Mouse (Mus musculus) embryonic fibroblast, embryonic 13.5 days (primary cell): ENCODE data around the gene Marc1.

Experiments used
- CTCF ChIP-seq: IDR thresholded peaks from 2 replicates; pipeline ENCODE4 v1.5.1; 2011; ENCODE audit warnings: mild to moderate bottlenecking, control low read depth, low read length, moderate library complexity, borderline replicate concordance; ENCODE audit not compliant: insufficient read depth
- POLR2A ChIP-seq: IDR thresholded peaks from 2 replicates; pipeline ENCODE4 v1.6.1; 2011; ENCODE audit warnings: low read depth, mild to moderate bottlenecking, control low read depth, low read length, moderate library complexity

- no peak for TF ChIP-seq POLR2A
- TF ChIP-seq CTCF = no peak
These were observed 35.8 kb downstream of the Marc1 start for GRCm38 (mm10) chr1:184775289-184775688.
